Mouse (Mus musculus): ENCODE results near the gene Prss43. TPM values are rescaled to one million over a fixed set of nuclear protein-coding genes. Genes with fewer than 3 reads are reported as not detected.
"Not testable (repeated sequence)": the region's sequence is repeated elsewhere in the genome, so short reads cannot be mapped to it uniquely, and the experiment has no call there.

Prss43 gene
- polyA plus RNA-seq, 1 experiment from 2014 or later: not detected

DNA sequence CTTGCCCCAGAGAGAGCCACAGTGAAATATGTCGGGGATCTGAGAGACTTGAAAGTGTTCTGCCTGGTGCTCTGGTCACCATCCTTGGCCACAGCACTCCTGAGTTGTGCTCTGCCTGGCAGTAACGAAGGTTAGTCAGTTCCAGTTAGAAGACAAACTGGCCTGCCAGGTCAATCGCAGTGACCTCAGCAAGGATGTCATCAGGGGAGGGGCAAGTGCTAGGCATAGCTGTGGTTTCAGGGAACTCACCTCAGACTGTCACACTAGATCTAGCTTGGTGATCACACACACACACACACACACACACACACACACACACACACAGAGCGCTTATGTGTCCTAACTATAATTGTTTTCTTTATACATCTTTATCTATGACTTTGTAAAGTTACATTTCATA lies 23.2 kb upstream of the Prss43 start:
- ATAC-seq: no peak
- H3K9ac ChIP-seq: no peak overlapping the region
- H3K4me1 ChIP-seq: no peaks in the 10 kb centered on the region
- no peaks in the 10 kb centered on the region for H3K9me3 ChIP-seq (replicated peaks)
- H3K27me3 ChIP-seq: no peaks in the 10 kb centered on the region
- no peak overlapping the region for H3K4me3 ChIP-seq
- H3K27ac ChIP-seq: no peak overlapping the region
- H3K36me3 ChIP-seq (ENCODE audit: poor library complexity, severe bottlenecking): no peaks in the 10 kb centered on the region
- H3K4me2 ChIP-seq: no peak overlapping the region
- WGBS: 73% methylated on average over 4 of the region's 4 CpGs

DNA sequence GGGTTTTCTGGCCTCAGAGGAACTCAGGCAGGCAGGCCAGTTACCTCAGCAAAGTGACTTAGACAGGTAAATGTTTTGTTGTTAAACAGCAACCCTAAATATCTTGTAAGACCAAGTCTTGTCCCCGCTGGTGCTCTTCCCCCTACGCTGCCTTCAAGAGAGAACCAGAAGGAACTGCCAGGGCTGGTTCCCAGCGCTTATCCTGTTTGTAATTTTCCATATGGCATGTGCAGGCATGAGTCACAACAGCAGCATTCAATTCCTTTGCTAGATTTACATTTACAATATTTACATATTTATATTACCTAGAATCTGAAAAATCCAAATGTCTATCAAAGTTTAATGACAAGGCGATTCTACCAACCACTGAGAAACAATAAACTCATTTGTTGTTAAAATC lies 16.4 kb upstream of the Prss43 start:
- Histone ChIP-seq H3K27ac (no peak overlapping the region), H3K9me3 (replicated peaks) (no peaks in the 10 kb centered on the region), H3K4me1 (no peaks in the 10 kb centered on the region), H3K4me2 (no peak overlapping the region), H3K27me3 (no peaks in the 10 kb centered on the region), H3K36me3 (ENCODE audit: poor library complexity, severe bottlenecking) (no peaks in the 10 kb centered on the region), H3K4me3 (no peak overlapping the region), H3K9ac (no peak overlapping the region)
- WGBS: 85% methylated on average over 4 of the region's 4 CpGs
- ATAC-seq: no peak

DNA sequence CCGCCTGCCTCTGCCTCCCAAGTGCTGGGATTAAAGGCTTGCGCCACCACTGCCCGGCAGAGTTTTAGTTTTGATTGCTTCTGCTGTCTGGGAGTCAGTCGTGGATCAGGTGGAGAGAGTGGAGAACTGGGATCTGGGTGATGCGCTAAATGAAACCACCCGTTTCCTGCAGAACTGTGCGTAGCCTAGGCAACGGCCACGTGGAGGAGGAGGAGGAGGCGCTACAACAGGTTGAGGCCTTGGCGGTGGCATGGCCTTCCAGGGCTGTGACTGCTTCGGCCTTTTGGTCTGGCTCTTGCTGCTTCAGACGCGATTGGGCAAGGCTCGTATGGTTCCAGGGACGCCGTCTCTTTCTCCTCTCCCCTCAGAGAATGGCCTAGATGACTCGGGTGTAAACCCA lies 12.7 kb upstream of the Prss43 start, which contains the start of gene Prss44:
Prss44 (plus strand) TSS at position 206 of the 400 bp plus-strand sequence.
- no peak within 1 kb of the TSS for H3K9ac ChIP-seq
- no peaks in the 10 kb centered on the region for H3K36me3 ChIP-seq (ENCODE audit: poor library complexity, severe bottlenecking)
- H3K27ac ChIP-seq: no peak within 1 kb of the TSS
- 69% methylated on average over 18 of the region's 18 CpGs for WGBS
- no peaks in the 10 kb centered on the region for H3K4me1 ChIP-seq
- H3K27me3 ChIP-seq: no peaks in the 10 kb centered on the region
- H3K4me2 ChIP-seq: no peak within 1 kb of the TSS
- no peak for ATAC-seq
- no peak within 1 kb of the TSS for H3K4me3 ChIP-seq
- H3K9me3 ChIP-seq (replicated peaks): no peaks in the 10 kb centered on the region

DNA sequence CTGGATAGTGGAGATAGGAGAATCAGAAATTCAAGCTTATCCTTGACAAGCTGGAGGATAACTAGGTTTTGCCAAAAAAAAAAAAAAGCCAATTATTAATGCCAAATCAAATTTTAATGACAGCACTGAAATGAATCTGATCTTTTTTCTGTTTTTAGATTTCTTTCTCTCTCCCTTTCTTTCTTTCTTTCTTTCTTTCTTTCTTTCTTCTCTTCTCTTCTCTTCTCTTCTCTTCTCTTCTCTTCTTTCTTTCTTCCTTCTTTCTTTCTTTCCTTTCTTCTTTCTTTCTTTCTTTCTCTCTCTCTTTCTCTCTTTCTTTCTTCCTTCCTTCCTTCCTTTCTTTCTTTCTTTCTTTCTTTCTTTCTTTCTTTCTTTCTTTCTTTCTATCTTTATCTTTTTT lies 5.9 kb upstream of the Prss43 start:
- H3K9me3 ChIP-seq (replicated peaks): not testable (repeated sequence)

DNA sequence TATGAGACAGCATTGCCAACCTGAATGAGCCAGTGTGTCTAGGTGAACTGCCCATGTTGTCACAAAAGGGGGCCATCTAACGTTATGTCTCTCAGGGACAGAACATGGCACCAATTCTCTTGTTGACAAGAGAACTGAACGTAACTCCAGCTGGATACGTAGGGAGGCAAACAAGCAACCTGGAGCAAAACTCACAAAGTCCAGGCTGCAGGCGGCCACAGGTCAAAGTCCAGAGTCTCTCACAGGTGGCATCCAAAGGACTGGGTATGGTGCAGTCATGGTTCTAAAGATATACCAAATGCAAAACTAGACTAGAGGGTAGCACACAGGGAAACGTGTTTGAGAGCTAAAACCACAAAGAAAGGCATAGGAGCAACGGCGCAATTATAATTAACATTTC lies 5.1 kb upstream of the Prss43 start:
- no peaks in the 10 kb centered on the region for H3K27me3 ChIP-seq
- H3K36me3 ChIP-seq (ENCODE audit: poor library complexity, severe bottlenecking): no peaks in the 10 kb centered on the region
- H3K27ac ChIP-seq: no peak overlapping the region
- ATAC-seq: no peak
- H3K4me1 ChIP-seq: no peaks in the 10 kb centered on the region
- H3K9me3 ChIP-seq (replicated peaks): no peaks in the 10 kb centered on the region
- no peak overlapping the region for H3K9ac ChIP-seq
- WGBS: 87% methylated on average over 7 of the region's 7 CpGs
- no peak overlapping the region for H3K4me3 ChIP-seq
- no peak overlapping the region for H3K4me2 ChIP-seq

More for the DNA sequence above, 5.9 kb upstream of the Prss43 start:
- not testable (repeated sequence) for H3K4me1 ChIP-seq; H3K4me3 ChIP-seq; H3K9ac ChIP-seq; ATAC-seq; H3K4me2 ChIP-seq; H3K27me3 ChIP-seq; H3K36me3 ChIP-seq (ENCODE audit: poor library complexity, severe bottlenecking); H3K27ac ChIP-seq

DNA sequence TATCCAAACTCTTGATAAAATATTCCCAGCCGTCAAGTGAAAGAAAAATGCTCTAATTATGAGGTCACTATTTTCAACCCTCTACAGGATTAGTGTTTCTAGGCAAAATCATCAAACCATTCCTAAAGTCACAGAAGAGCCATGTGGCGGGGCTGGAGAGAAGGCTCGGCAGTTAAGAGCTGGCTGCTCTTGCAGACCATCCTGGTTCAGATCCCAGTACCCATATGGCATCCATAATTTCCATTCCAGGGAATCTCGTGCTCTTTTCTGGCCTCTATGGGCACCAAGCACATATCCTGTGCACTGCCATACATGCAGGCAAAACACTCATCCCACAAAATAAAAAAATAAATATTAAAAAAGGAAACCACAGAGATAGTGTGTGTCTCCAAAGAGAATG lies 1.1 kb upstream of the Prss43 start:
- ATAC-seq: no peak
- WGBS: 82% methylated on average over 4 of the region's 4 CpGs
- no peaks in the 10 kb centered on the region for H3K4me1 ChIP-seq
- H3K36me3 ChIP-seq (ENCODE audit: poor library complexity, severe bottlenecking): no peaks in the 10 kb centered on the region
- H3K4me2 ChIP-seq: no peak overlapping the region
- no peak overlapping the region for H3K27ac ChIP-seq
- no peaks in the 10 kb centered on the region for H3K27me3 ChIP-seq
- no peak overlapping the region for H3K9ac ChIP-seq
- no peak overlapping the region for H3K4me3 ChIP-seq
- H3K9me3 ChIP-seq (replicated peaks): no peaks in the 10 kb centered on the region

- Histone ChIP-seq H3K4me1 (no peaks in the 10 kb centered on the region), H3K27me3 (no peaks in the 10 kb centered on the region), H3K27ac (no peak overlapping the region), H3K9me3 (replicated peaks) (no peaks in the 10 kb centered on the region), H3K36me3 (ENCODE audit: poor library complexity, severe bottlenecking) (no peaks in the 10 kb centered on the region), H3K9ac (no peak overlapping the region), H3K4me3 (no peak overlapping the region), H3K4me2 (no peak overlapping the region)
- 73% methylated on average over 7 of the region's 7 CpGs for WGBS
- ATAC-seq: no peak
Observed at GRCm38 (mm10) chr9:110825832-110826231, 658 bp upstream of the Prss43 start.

DNA sequence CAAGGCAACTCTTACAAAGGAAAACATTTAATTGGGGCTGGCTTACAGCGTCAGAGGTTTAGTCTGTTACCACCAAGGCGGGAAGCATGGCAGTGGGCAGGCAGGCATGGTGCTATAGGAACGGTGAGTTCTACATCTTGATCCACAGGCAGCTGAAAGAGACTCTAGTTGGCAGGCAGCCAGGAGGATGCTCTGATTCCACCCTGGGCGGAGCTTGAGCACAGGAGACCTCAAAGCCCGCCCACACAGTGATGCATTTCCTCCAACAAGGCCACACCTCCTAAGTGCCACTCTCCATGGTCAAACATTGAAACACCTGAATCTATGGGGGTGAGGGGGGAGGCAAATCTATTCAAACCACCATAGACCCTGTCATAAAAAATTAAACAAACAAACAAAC lies 6.5 kb downstream of the Prss43 start:
- 68% methylated on average over 5 of the region's 5 CpGs for WGBS
- no peak overlapping the region for H3K4me2 ChIP-seq

GRCm38 (mm10) chr9:110834411-110834810 lies 7.9 kb downstream of the Prss43 start, which contains the start of gene Prss45:
Gene Prss45 (plus strand): TSS chr9:110834588.
- H3K27ac ChIP-seq: no peak within 1 kb of the TSS
- H3K9ac ChIP-seq: no peak within 1 kb of the TSS
- H3K27me3 ChIP-seq: no peaks in the 10 kb centered on the region
- no peak for ATAC-seq
- H3K4me2 ChIP-seq: no peak within 1 kb of the TSS; the same call in 1 of the 2 replicates
- no peaks in the 10 kb centered on the region for H3K36me3 ChIP-seq (ENCODE audit: poor library complexity, severe bottlenecking)
- WGBS: 78% methylated on average over 19 of the region's 19 CpGs
- 0 out of 2 replicates have a peak, but pooled peaks cover 5% of the 10 kb centered on the region for H3K4me1 ChIP-seq
- no peak within 1 kb of the TSS for H3K4me3 ChIP-seq
- H3K9me3 ChIP-seq (replicated peaks): no peaks in the 10 kb centered on the region

More for the DNA sequence above, 6.5 kb downstream of the Prss43 start:
- Histone ChIP-seq H3K27ac (no peak overlapping the region), H3K9me3 (replicated peaks) (no peaks in the 10 kb centered on the region), H3K36me3 (ENCODE audit: poor library complexity, severe bottlenecking) (no peaks in the 10 kb centered on the region), H3K27me3 (no peaks in the 10 kb centered on the region), H3K9ac (no peak overlapping the region), H3K4me3 (no peak overlapping the region), H3K4me1 (0 out of 2 replicates have a peak, but pooled peaks cover 5% of the 10 kb centered on the region)
- ATAC-seq: no peak

- H3K27ac ChIP-seq: no peak overlapping the region
- no peaks in the 10 kb centered on the region for H3K9me3 ChIP-seq (replicated peaks)
- H3K27me3 ChIP-seq: no peaks in the 10 kb centered on the region
- WGBS: 42% methylated on average over 10 of the region's 10 CpGs
- 0 out of 2 replicates have a peak, but pooled peaks cover 5% of the 10 kb centered on the region for H3K4me1 ChIP-seq
- no peak overlapping the region; the same call in 1 of the 2 replicates for H3K4me2 ChIP-seq
- no peaks in the 10 kb centered on the region for H3K36me3 ChIP-seq (ENCODE audit: poor library complexity, severe bottlenecking)
- no peak overlapping the region for H3K4me3 ChIP-seq
- ATAC-seq: no peak
- no peak overlapping the region for H3K9ac ChIP-seq
Observed at GRCm38 (mm10) chr9:110834961-110835360, 8.5 kb downstream of the Prss43 start.

DNA sequence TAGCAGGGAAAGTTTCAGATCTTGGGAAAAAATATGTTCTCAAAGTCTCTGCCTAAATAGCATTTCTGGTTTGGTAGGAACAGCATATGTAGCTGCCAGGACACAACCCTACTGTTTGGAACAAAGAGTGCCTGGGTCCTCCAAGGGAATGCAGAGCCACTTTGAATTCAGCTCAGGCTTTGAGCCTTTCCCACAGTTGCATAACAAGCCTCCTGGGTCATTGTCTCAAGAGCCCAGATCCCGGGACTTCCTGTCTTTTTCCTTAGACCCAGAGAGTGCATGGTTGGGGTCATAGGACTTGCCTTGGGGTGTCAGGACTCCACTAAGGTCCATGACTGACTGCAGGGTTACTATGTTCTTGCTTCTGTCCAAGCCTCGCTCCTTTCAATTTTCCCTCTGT lies 9.6 kb downstream of the Prss43 start:
- no peak overlapping the region for H3K4me2 ChIP-seq
- H3K36me3 ChIP-seq (ENCODE audit: poor library complexity, severe bottlenecking): no peaks in the 10 kb centered on the region
- H3K4me1 ChIP-seq: 0 out of 2 replicates have a peak, but pooled peaks cover 5% of the 10 kb centered on the region
- no peaks in the 10 kb centered on the region for H3K27me3 ChIP-seq
- no peak overlapping the region for H3K4me3 ChIP-seq
- no peaks in the 10 kb centered on the region for H3K9me3 ChIP-seq (replicated peaks)
- no peak overlapping the region for H3K27ac ChIP-seq
- WGBS: 50% methylated on average over 2 of the region's 2 CpGs
- no peak overlapping the region for H3K9ac ChIP-seq
- no peak for ATAC-seq

GRCm38 (mm10) chr9:110840905-110841304 lies 14.4 kb downstream of the Prss43 start:
- no peak for ATAC-seq
- no peaks in the 10 kb centered on the region for H3K27me3 ChIP-seq
- H3K4me3 ChIP-seq: no peak overlapping the region
- H3K9ac ChIP-seq: no peak overlapping the region
- H3K36me3 ChIP-seq (ENCODE audit: poor library complexity, severe bottlenecking): no peaks in the 10 kb centered on the region
- H3K27ac ChIP-seq: no peak overlapping the region
- no peaks in the 10 kb centered on the region for H3K4me1 ChIP-seq
- H3K9me3 ChIP-seq (replicated peaks): no peaks in the 10 kb centered on the region
- WGBS: 87% methylated on average over 6 of the region's 6 CpGs
- no peak overlapping the region for H3K4me2 ChIP-seq

GRCm38 (mm10) chr9:110841438-110841837 lies 14.9 kb downstream of the Prss43 start:
- H3K27ac ChIP-seq: no peak overlapping the region
- no peak overlapping the region for H3K4me2 ChIP-seq
- H3K4me1 ChIP-seq: no peaks in the 10 kb centered on the region
- no peak for ATAC-seq
- H3K9ac ChIP-seq: no peak overlapping the region
- no peaks in the 10 kb centered on the region for H3K27me3 ChIP-seq
- no peak overlapping the region for H3K4me3 ChIP-seq
- WGBS: 86% methylated on average over 2 of the region's 2 CpGs
- no peaks in the 10 kb centered on the region for H3K36me3 ChIP-seq (ENCODE audit: poor library complexity, severe bottlenecking)
- no peaks in the 10 kb centered on the region for H3K9me3 ChIP-seq (replicated peaks)

Data from forebrain, embryonic 13.5 days (tissue).